Mouse (Mus musculus): Measurements from ENCODE around the gene Idua. TPM values are rescaled to one million over a fixed set of nuclear protein-coding genes. Genes with fewer than 3 reads are reported as not detected.

Idua gene
- total and polyA plus RNA-seq, 3 experiments, result 1.5 to 9.5 TPM; not detected in 1

DNA sequence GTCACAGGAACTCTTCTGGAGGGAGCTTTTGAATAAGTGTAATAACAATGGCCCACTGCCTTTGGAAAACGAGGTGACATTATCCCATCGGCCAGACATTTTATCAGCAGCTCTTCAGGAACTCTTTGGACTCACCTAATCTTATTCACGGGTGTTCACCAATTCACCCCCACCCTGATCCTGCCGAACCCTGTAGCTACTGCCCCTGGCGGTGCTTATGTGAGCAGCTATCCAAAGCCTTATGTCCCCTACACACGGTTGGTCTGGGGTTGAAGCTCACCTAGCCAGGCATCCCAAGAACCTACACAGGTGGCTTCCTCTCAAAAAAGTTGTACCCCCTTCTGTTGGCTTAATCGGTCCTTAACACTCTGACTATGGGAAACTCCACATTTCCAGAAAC is 59.6 kb downstream of the Idua start:
- H3K4me1 ChIP-seq (ENCODE audit: control insufficient read depth in 1 of 2, insufficient read depth in 2 of 2, low read length in 2 of 2), result no peaks in the 10 kb centered on the region
- H3K36me3 ChIP-seq (ENCODE audit: control insufficient read depth in 1 of 2, insufficient read depth in 2 of 2, low read length in 2 of 2), result no peaks in the 10 kb centered on the region
- no peak overlapping the region for H3K4me3 ChIP-seq (ENCODE audit: control insufficient read depth in 1 of 2, insufficient read depth in 1 of 2, low read depth in 2 of 2, low read length in 2 of 2)

DNA sequence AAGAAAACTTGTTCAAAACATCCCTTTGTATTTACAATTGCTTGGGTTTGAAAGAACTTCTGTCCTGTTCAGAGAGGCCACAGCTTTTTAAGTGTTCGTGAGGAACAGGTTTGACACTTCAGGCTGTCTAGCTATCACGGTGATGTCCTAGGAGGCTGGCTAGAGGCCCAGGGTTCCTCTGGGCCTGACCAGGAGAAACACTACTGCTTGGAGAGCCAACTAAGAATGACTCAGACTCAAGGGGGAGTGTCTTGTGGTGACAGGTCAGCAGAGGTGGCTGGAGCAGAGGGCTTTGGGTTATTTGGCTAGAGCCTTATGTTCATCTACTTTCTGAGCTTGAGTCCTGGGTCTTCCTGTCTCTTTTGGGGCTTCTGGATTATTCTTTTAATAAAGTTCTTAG is 63.9 kb downstream of the Idua start:
- Histone ChIP-seq H3K9me3 (replicated peaks; ENCODE audit: insufficient read depth, low read length) (no peaks in the 10 kb centered on the region), H3K36me3 (ENCODE audit: control insufficient read depth in 1 of 2, insufficient read depth in 2 of 2, low read length in 2 of 2) (no peaks in the 10 kb centered on the region), H3K27ac (ENCODE audit: control insufficient read depth, low read depth, low read length) (no peak overlapping the region), H3K4me3 (ENCODE audit: control insufficient read depth in 1 of 2, insufficient read depth in 1 of 2, low read depth in 2 of 2, low read length in 2 of 2) (no peak overlapping the region), H3K4me1 (ENCODE audit: control insufficient read depth in 1 of 2, insufficient read depth in 2 of 2, low read length in 2 of 2) (no peaks in the 10 kb centered on the region), H3K79me2 (ENCODE audit: control insufficient read depth, insufficient read depth, low read length, poor library complexity) (no peaks in the 10 kb centered on the region), H3K9ac (ENCODE audit: control insufficient read depth, low read depth, low read length, poor library complexity, severe bottlenecking) (no peak overlapping the region), H3K27me3 (ENCODE audit: control insufficient read depth in 1 of 2, insufficient read depth in 2 of 2, low read length in 2 of 2) (no peaks in the 10 kb centered on the region)
- no peak for DNase-seq (ENCODE audit: low read depth, low spot score)
- TF ChIP-seq MYC (IDR thresholded peaks at IDR 0.05; ENCODE audit: low read depth, low read length) (no peak), RCOR1 (IDR thresholded peaks at IDR 0.05; ENCODE audit: low read depth, low read length) (no peak), ZNF384 (IDR thresholded peaks at IDR 0.05; ENCODE audit: low read depth, low read length) (no peak), ELF1 (IDR thresholded peaks at IDR 0.05; ENCODE audit: low read depth, low read length) (no peak), USF2 (IDR thresholded peaks at IDR 0.05; ENCODE audit: borderline replicate concordance in 1 of 2, insufficient read depth in 1 of 2, low read depth in 1 of 2, low read length in 2 of 2) (no peak)

More for the DNA sequence above, 59.6 kb downstream of the Idua start:
- no peak for TF ChIP-seq ZMIZ1 (IDR thresholded peaks at IDR 0.05; ENCODE audit: low read depth, low read length)
- no peak for TF ChIP-seq SMC3 (IDR thresholded peaks at IDR 0.05; ENCODE audit: low read depth, low read length)
- TF ChIP-seq POLR2AphosphoS5 (IDR thresholded peaks at IDR 0.05; ENCODE audit: borderline replicate concordance, low read depth, low read length), result no peak
- no peak for TF ChIP-seq ZNF384 (IDR thresholded peaks at IDR 0.05; ENCODE audit: low read depth, low read length)
- no peak for TF ChIP-seq USF1 (IDR thresholded peaks at IDR 0.05; ENCODE audit: low read depth, low read length)
- TF ChIP-seq MAFK (IDR thresholded peaks at IDR 0.05; ENCODE audit: borderline replicate concordance, low read depth, low read length), result no peak
- no peak for TF ChIP-seq MAZ (IDR thresholded peaks at IDR 0.05; ENCODE audit: low read depth, low read length)
- no peak for TF ChIP-seq POLR2A (IDR thresholded peaks at IDR 0.05; ENCODE audit: control insufficient read depth in 1 of 2, insufficient read depth in 1 of 2, low read depth in 1 of 2, low read length in 2 of 2, poor library complexity in 1 of 2)
- TF ChIP-seq EP300 (IDR thresholded peaks at IDR 0.05; ENCODE audit: low read depth in 1 of 2, low read length in 2 of 2), result no peak
- no peaks in the 10 kb centered on the region for H3K79me2 ChIP-seq (ENCODE audit: control insufficient read depth, insufficient read depth, low read length, poor library complexity)
- H3K9me3 ChIP-seq (replicated peaks; ENCODE audit: insufficient read depth, low read length), result no peaks in the 10 kb centered on the region
- H3K27ac ChIP-seq (ENCODE audit: control insufficient read depth, low read depth, low read length), result no peak overlapping the region
- no peak for DNase-seq (ENCODE audit: low read depth, low spot score)
- H3K27me3 ChIP-seq (ENCODE audit: control insufficient read depth in 1 of 2, insufficient read depth in 2 of 2, low read length in 2 of 2), result no peaks in the 10 kb centered on the region
- no peak overlapping the region for H3K9ac ChIP-seq (ENCODE audit: control insufficient read depth, low read depth, low read length, poor library complexity, severe bottlenecking)

DNA sequence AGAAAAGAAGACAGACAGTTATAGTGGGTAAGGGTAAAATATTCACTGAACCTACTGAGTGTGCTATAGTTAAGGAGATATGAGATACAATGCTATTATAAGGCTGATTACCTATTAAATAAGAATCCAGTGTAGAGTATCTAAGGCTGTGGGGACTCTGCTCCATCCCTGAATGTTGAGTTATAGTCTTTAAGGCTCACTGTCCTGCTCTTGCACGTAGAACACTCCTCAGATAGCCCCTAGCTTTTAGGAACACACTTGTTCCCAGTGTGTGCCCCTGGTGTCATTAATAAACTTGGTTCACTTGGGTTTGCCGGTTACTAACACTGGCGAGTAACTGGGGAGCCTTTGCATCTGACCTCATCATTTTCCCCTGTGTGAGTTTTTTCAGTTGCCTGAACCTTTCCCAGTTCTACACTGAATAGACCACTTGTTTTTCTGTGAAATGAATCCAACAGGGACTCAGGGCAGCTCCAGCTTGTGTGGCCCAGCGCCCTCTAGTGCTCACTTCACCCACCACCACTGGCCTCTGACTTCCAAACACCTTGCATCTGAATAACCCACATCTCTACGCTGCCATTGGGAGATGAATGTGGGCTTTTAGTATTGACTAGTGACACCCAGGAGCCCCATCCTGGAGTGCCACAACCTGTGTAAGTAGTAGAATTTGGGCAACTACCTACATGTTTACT is 66.6 kb downstream of the Idua start:
- Histone ChIP-seq H3K4me3 (ENCODE audit: control insufficient read depth in 1 of 2, insufficient read depth in 1 of 2, low read depth in 2 of 2, low read length in 2 of 2) (no peak overlapping the region), H3K36me3 (ENCODE audit: control insufficient read depth in 1 of 2, insufficient read depth in 2 of 2, low read length in 2 of 2) (no peaks in the 10 kb centered on the region)
- TF ChIP-seq BHLHE40 (IDR thresholded peaks at IDR 0.05; ENCODE audit: borderline replicate concordance, low read depth, low read length) (no peak), ZKSCAN1 (IDR thresholded peaks at IDR 0.05; ENCODE audit: low read depth, low read length) (no peak), MAFK (IDR thresholded peaks at IDR 0.05; ENCODE audit: borderline replicate concordance, low read depth, low read length) (no peak), ZC3H11A (IDR thresholded peaks at IDR 0.05; ENCODE audit: low read depth, low read length) (peak; percentile 77), USF1 (IDR thresholded peaks at IDR 0.05; ENCODE audit: low read depth, low read length) (no peak), MAZ (IDR thresholded peaks at IDR 0.05; ENCODE audit: low read depth, low read length) (no peak), NELFE (IDR thresholded peaks at IDR 0.05; ENCODE audit: low read depth, low read length) (no peak), MYB (IDR thresholded peaks at IDR 0.05; ENCODE audit: low read depth, low read length) (no peak), MEF2A (IDR thresholded peaks at IDR 0.05; ENCODE audit: extremely low read depth, insufficient replicate concordance, low read depth, low read length, poor library complexity, severe bottlenecking) (no peak), RAD21 (IDR thresholded peaks at IDR 0.05; ENCODE audit: low read depth, low read length) (peak; percentile 88), KAT2A (conservative IDR thresholded peaks at IDR 0.05; ENCODE audit: low read depth, low read length) (no peak), ZMIZ1 (IDR thresholded peaks at IDR 0.05; ENCODE audit: low read depth, low read length) (no peak), TCF12 (IDR thresholded peaks at IDR 0.05; ENCODE audit: low read depth, low read length) (0 out of 2 replicates have a peak, but pooled peaks have one; percentile 7), NRF1 (IDR thresholded peaks at IDR 0.05; ENCODE audit: insufficient read depth, low read depth, low read length, poor library complexity, severe bottlenecking) (no peak)

More for the DNA sequence above, 66.6 kb downstream of the Idua start:
- Histone ChIP-seq H3K9ac (ENCODE audit: control insufficient read depth, low read depth, low read length, poor library complexity, severe bottlenecking) (no peak overlapping the region), H3K79me2 (ENCODE audit: control insufficient read depth, insufficient read depth, low read length, poor library complexity) (no peaks in the 10 kb centered on the region), H3K27me3 (ENCODE audit: control insufficient read depth in 1 of 2, insufficient read depth in 2 of 2, low read length in 2 of 2) (peaks cover 0 to 3% of the 10 kb centered on the region in 2 experiments; a peak in 1 of 4 replicates), H3K9me3 (replicated peaks; ENCODE audit: insufficient read depth, low read length) (no peaks in the 10 kb centered on the region), H3K27ac (ENCODE audit: control insufficient read depth, low read depth, low read length) (no peak overlapping the region), H3K4me1 (ENCODE audit: control insufficient read depth in 1 of 2, insufficient read depth in 2 of 2, low read length in 2 of 2) (no peaks in the 10 kb centered on the region)
- DNase-seq (ENCODE audit: low read depth, low spot score), result peak; percentile 82

Measured in MEL (cell line).